Mouse (Mus musculus) myocyte (in vitro differentiated cells): ENCODE data around the gene Has3. TPM values are rescaled to one million over a fixed set of nuclear protein-coding genes. Genes with fewer than 3 reads are reported as not detected.
A peak's percentile ranks its signal among the peaks of the same experiment; 100 is the strongest.

Experiments used
- H3K27me3 ChIP-seq: one replicate; pipeline ENCODE4 v1.6.1; 2011; ENCODE audit not compliant: control insufficient read depth, insufficient read depth, insufficient read length
- H3K36me3 ChIP-seq: one replicate; pipeline ENCODE4 v1.6.1; 2011; ENCODE audit not compliant: control insufficient read depth, insufficient read depth
- H3K4me2 ChIP-seq: one replicate; pipeline ENCODE4 v1.6.1; 2011; ENCODE audit warnings: low read depth, control low read depth
- H3K4me3 ChIP-seq: one replicate; pipeline ENCODE4 v1.5.1; 2011; ENCODE audit warnings: mild to moderate bottlenecking, control low read depth, moderate library complexity
- H3K79me2 ChIP-seq: one replicate; pipeline ENCODE4 v1.6.1; 2011; ENCODE audit not compliant: control insufficient read depth, insufficient read depth
- H3ac ChIP-seq: one replicate; pipeline ENCODE4 v1.6.1; 2011; ENCODE audit not compliant: control insufficient read depth, insufficient read length
- CEBPB ChIP-seq: IDR thresholded peaks from 2 replicates; pipeline ENCODE4 v1.6.1; 2011; ENCODE audit warnings: mild to moderate bottlenecking, moderate library complexity; ENCODE audit not compliant: poor library complexity, insufficient read depth, severe bottlenecking
- E2F4 ChIP-seq: IDR thresholded peaks from one replicate; pipeline ENCODE4 v1.6.1; 2011; ENCODE audit warnings: mild to moderate bottlenecking, control low read depth, moderate library complexity; ENCODE audit not compliant: insufficient read depth
- MAX ChIP-seq: IDR thresholded peaks from one replicate; pipeline ENCODE4 v1.6.1; 2011; ENCODE audit warnings: low read depth, mild to moderate bottlenecking, control low read depth
- MYOD1 ChIP-seq, 3 experiments: IDR thresholded peaks; one replicate each; pipeline ENCODE4 v1.6.1; 2011; ENCODE audit warnings: control low read depth in 2 of 3, low read depth in 2 of 3, mild to moderate bottlenecking in 2 of 3, moderate library complexity in 1 of 3; ENCODE audit not compliant: insufficient read length in 2 of 3, control insufficient read depth in 1 of 3
- MYOG ChIP-seq, 3 experiments: IDR thresholded peaks; one replicate each; pipeline ENCODE4 v1.6.1; 2011; ENCODE audit warnings: control low read depth in 2 of 3, low read depth in 2 of 3, mild to moderate bottlenecking in 2 of 3; ENCODE audit not compliant: insufficient read length in 2 of 3, control insufficient read depth in 1 of 3, insufficient read depth in 1 of 3
- POLR2A ChIP-seq: IDR thresholded peaks from one replicate; pipeline ENCODE4 v1.6.1; 2011; ENCODE audit warnings: low read depth, mild to moderate bottlenecking, control low read depth, moderate library complexity; ENCODE audit not compliant: insufficient read length
- POLR2AphosphoS2 ChIP-seq: IDR thresholded peaks from one replicate; pipeline ENCODE4 v1.6.1; 2011; ENCODE audit warnings: low read depth, control low read depth; ENCODE audit not compliant: insufficient read length
- REST ChIP-seq: IDR thresholded peaks from one replicate; pipeline ENCODE4 v1.6.1; 2011; ENCODE audit warnings: mild to moderate bottlenecking, control low read depth, moderate library complexity; ENCODE audit not compliant: insufficient read depth, insufficient read length
- SRF ChIP-seq: IDR thresholded peaks from one replicate; pipeline ENCODE4 v1.6.1; 2011; ENCODE audit warnings: low read depth; ENCODE audit not compliant: control insufficient read depth, insufficient read length
- TCF12 ChIP-seq: IDR thresholded peaks from one replicate; pipeline ENCODE4 v1.6.1; 2011; ENCODE audit warnings: mild to moderate bottlenecking, control low read depth; ENCODE audit not compliant: poor library complexity, insufficient read depth, severe bottlenecking
- TCF3 ChIP-seq: IDR thresholded peaks from one replicate; pipeline ENCODE4 v1.6.1; 2011; ENCODE audit warnings: low read depth, control low read depth; ENCODE audit not compliant: insufficient read length
- USF1 ChIP-seq: IDR thresholded peaks from one replicate; pipeline ENCODE4 v1.6.1; 2011; ENCODE audit warnings: low read depth, mild to moderate bottlenecking, control low read depth, moderate library complexity
- polyA plus RNA-seq: library from polyadenylated mRNA; unstranded; fragments of >200 nt; fragmentation: generic; extraction: Trizol; gene quantifications from one replicate; pipeline ENCODE4 v1.2.1, GENCODE M21; 2012; ENCODE audit warnings: missing spikeins

The Has3 gene
- 0.12 TPM for polyA plus RNA-seq

GRCm38 (mm10) chr8:106870051-106870450 lies at the start of gene Has3:
Gene Has3 (plus strand): TSS chr8:106870242.
- Histone ChIP-seq H3K27me3 (peaks cover 22% of the 10 kb centered on the region), H3K79me2 (no peaks in the 10 kb centered on the region), H3K4me3 (no peak within 1 kb of the TSS), H3ac (no peak within 1 kb of the TSS), H3K4me2 (peak within 1 kb of the TSS; percentile 35), H3K36me3 (no peaks in the 10 kb centered on the region)
- TF ChIP-seq POLR2A, result no peak

- no peak for TF ChIP-seq POLR2AphosphoS2
- TF ChIP-seq MAX, result no peak
- TF ChIP-seq MYOG (IDR thresholded peaks at IDR 0.05; ENCODE audit: control insufficient read depth in 1 of 3, insufficient read depth in 1 of 3, insufficient read length in 2 of 3, low read depth in 2 of 3), result no peak
- no peak for TF ChIP-seq CEBPB
- TF ChIP-seq MYOD1 (IDR thresholded peaks at IDR 0.05; ENCODE audit: control insufficient read depth in 1 of 3, insufficient read length in 2 of 3, low read depth in 2 of 3), result no peak
- no peak for TF ChIP-seq POLR2A
- no peak for TF ChIP-seq TCF12
- no peak for TF ChIP-seq TCF3
- no peak for TF ChIP-seq E2F4
- no peak for TF ChIP-seq REST
- TF ChIP-seq SRF, result no peak
- TF ChIP-seq USF1, result no peak
- H3K4me2 ChIP-seq, result no peak overlapping the region
- no peaks in the 10 kb centered on the region for H3K27me3 ChIP-seq
- H3ac ChIP-seq, result no peak overlapping the region
- H3K36me3 ChIP-seq, result no peaks in the 10 kb centered on the region
- H3K79me2 ChIP-seq, result no peaks in the 10 kb centered on the region
- H3K4me3 ChIP-seq, result no peak overlapping the region
These were observed 49.2 kb upstream of the Has3 start for GRCm38 (mm10) chr8:106820553-106821515.

GRCm38 (mm10) chr8:106828921-106829320 lies 41.1 kb upstream of the Has3 start:
- Histone ChIP-seq H3K4me2 (no peak overlapping the region), H3K36me3 (no peaks in the 10 kb centered on the region), H3ac (no peak overlapping the region), H3K79me2 (no peaks in the 10 kb centered on the region), H3K27me3 (no peaks in the 10 kb centered on the region), H3K4me3 (no peak overlapping the region)
- TF ChIP-seq POLR2A, result no peak
- no peak for TF ChIP-seq MYOG (IDR thresholded peaks at IDR 0.05; ENCODE audit: control insufficient read depth in 1 of 3, insufficient read depth in 1 of 3, insufficient read length in 2 of 3, low read depth in 2 of 3)
- TF ChIP-seq MAX, result no peak
- no peak for TF ChIP-seq USF1
- TF ChIP-seq TCF12, result no peak
- TF ChIP-seq MYOD1 (IDR thresholded peaks at IDR 0.05; ENCODE audit: control insufficient read depth in 1 of 3, insufficient read length in 2 of 3, low read depth in 2 of 3), result no peak

GRCm38 (mm10) chr8:106829526-106830045 lies 40.5 kb upstream of the Has3 start:
- Histone ChIP-seq H3K36me3 (no peaks in the 10 kb centered on the region), H3K4me2 (no peak overlapping the region), H3K79me2 (no peaks in the 10 kb centered on the region), H3ac (no peak overlapping the region), H3K27me3 (no peaks in the 10 kb centered on the region), H3K4me3 (no peak overlapping the region)
- TF ChIP-seq MYOG (IDR thresholded peaks at IDR 0.05; ENCODE audit: control insufficient read depth in 1 of 3, insufficient read depth in 1 of 3, insufficient read length in 2 of 3, low read depth in 2 of 3) (peak in 1 of 3 experiments; percentile 32), MAX (no peak), MYOD1 (IDR thresholded peaks at IDR 0.05; ENCODE audit: control insufficient read depth in 1 of 3, insufficient read length in 2 of 3, low read depth in 2 of 3) (peak in 1 of 3 experiments; percentile 35)

GRCm38 (mm10) chr8:106834899-106835298 lies 35.1 kb upstream of the Has3 start:
- no peak overlapping the region for H3K4me3 ChIP-seq
- H3K79me2 ChIP-seq, result no peaks in the 10 kb centered on the region
- H3K27me3 ChIP-seq, result no peaks in the 10 kb centered on the region
- H3K4me2 ChIP-seq, result no peak overlapping the region
- TF ChIP-seq TCF12 (no peak), MYOD1 (IDR thresholded peaks at IDR 0.05; ENCODE audit: control insufficient read depth in 1 of 3, insufficient read length in 2 of 3, low read depth in 2 of 3) (no peak), USF1 (no peak), POLR2AphosphoS2 (no peak), CEBPB (no peak), SRF (no peak), E2F4 (no peak), TCF3 (no peak), MAX (no peak), REST (no peak), MYOG (IDR thresholded peaks at IDR 0.05; ENCODE audit: control insufficient read depth in 1 of 3, insufficient read depth in 1 of 3, insufficient read length in 2 of 3, low read depth in 2 of 3) (no peak), POLR2A (no peak)
- H3K36me3 ChIP-seq, result no peaks in the 10 kb centered on the region
- H3ac ChIP-seq, result no peak overlapping the region
